Mouse (Mus musculus) heart, adult 2 months (tissue): ENCODE data around the gene Gm7534. TPM values are rescaled to one million over a fixed set of nuclear protein-coding genes. Genes with fewer than 3 reads are reported as not detected.

Experiments used
- DNase-seq, 2 experiments: peaks; one replicate each; pipeline ENCODE4 v3.0.0; 2021
- H3K27ac ChIP-seq: fragments of 200-600 bp; 2 replicates; pipeline ENCODE4 v1.8.1; 2022
- H3K27me3 ChIP-seq: fragments of 200-500 bp; 2 replicates; pipeline ENCODE4 v1.6.1; 2012; ENCODE audit warnings: mild to moderate bottlenecking, low read length, inconsistent platforms, mixed read lengths; ENCODE audit not compliant: control insufficient read depth, insufficient read depth
- H3K36me3 ChIP-seq: fragments of 200-500 bp; 2 replicates; pipeline ENCODE4 v1.6.1; 2012; ENCODE audit warnings: low read length, inconsistent platforms; ENCODE audit not compliant: control insufficient read depth, insufficient read depth
- H3K4me1 ChIP-seq: fragments of 200-500 bp; 2 replicates; pipeline ENCODE4 v1.6.1; 2011; ENCODE audit warnings: low read length; ENCODE audit not compliant: control insufficient read depth, insufficient read depth
- H3K4me3 ChIP-seq: fragments of 200-600 bp; 2 replicates; pipeline ENCODE4 v1.8.1; 2022
- H3K79me2 ChIP-seq: fragments of 200-500 bp; replicated peaks from 2 replicates; pipeline ENCODE4 v1.6.1; 2012; ENCODE audit warnings: mild to moderate bottlenecking, inconsistent platforms, low read length, moderate library complexity, mixed read lengths; ENCODE audit not compliant: control insufficient read depth, insufficient read depth
- H3K9ac ChIP-seq: fragments of 200-500 bp; 2 replicates; pipeline ENCODE4 v1.6.1; 2012; ENCODE audit warnings: low read depth, mild to moderate bottlenecking, control low read depth, inconsistent platforms, low read length, mixed read lengths
- CTCF ChIP-seq: fragments of 200-600 bp; IDR thresholded peaks from 2 replicates; pipeline ENCODE4 v1.8.1; 2022; ENCODE audit warnings: antibody characterized with exemption, mild to moderate bottlenecking, moderate library complexity
- EP300 ChIP-seq: fragments of 200-500 bp; IDR thresholded peaks from 2 replicates; pipeline ENCODE4 v1.6.1; 2011; ENCODE audit warnings: low read depth, low read length, control low read depth; ENCODE audit not compliant: insufficient read depth
- POLR2A ChIP-seq: fragments of 200-500 bp; IDR thresholded peaks from 2 replicates; pipeline ENCODE4 v1.6.1; 2011; ENCODE audit warnings: mild to moderate bottlenecking, low read depth, low read length, control low read depth; ENCODE audit not compliant: insufficient read depth
- WGBS: fragments of 180-500 bp; shearing (Covaris S2); methylation state at CpG from one replicate; pipeline ENCODE4 v1.1.7; 2018; 5-methylcytosine and 5-hydroxymethylcytosine counted together
- intact Hi-C: fragments of 180-260 bp; cut with DNase I; formaldehyde crosslinking; loops from one replicate; pipeline ENCODE4 v1.15.1; 2025
- polyA plus RNA-seq: library from polyadenylated mRNA; depleted of rRNA; stranded (reverse); fragments of >200 nt; gene quantifications from 2 replicates; pipeline ENCODE4 v1.2.3, GENCODE M21; 2012
- total RNA-seq, 2 experiments: library from RNA; stranded (reverse); gene quantifications; 2 replicates each; pipeline ENCODE4 v1.2.3; 2021

Gm7534 gene
- total and polyA plus RNA-seq, 3 experiments: not detected

DNA sequence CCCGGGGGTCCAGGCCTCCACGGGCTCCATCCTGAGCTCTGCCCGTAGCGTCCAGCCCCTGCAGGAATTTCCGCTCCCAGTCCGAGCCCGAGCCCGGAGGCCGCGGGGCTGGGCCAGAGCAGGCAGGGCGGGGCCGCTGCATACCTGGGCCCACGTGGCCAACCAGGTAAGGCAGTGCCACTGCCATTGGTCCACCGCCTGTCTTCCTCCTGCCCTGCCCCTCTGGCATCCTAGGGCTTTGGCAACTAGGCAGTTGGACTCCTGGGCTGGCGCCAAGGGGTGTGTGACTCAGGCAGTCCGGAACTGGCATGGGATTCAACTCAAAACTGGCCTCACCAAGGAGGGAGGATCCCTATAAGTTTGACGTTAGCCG is 35.5 kb upstream of the Gm7534 start, which contains the start of gene Cnksr1:
Gene Cnksr1, minus strand, starts transcription at position 121 of the 373 bp plus-strand sequence.
- Histone ChIP-seq H3K9ac (peak within 1 kb of the TSS; percentile 34), H3K4me3 (peak within 1 kb of the TSS; percentile 33; the same call in 1 of the 2 replicates)
- 2% methylated on average over 18 of the region's 18 CpGs for WGBS

GRCm38 (mm10) chr4:134237582-134238278 is 34.9 kb upstream of the Gm7534 start:
- WGBS: 32% methylated on average over 19 of the region's 19 CpGs
- no peaks in the 10 kb centered on the region for H3K27me3 ChIP-seq

More for the DNA sequence above, 35.5 kb upstream of the Gm7534 start, which contains the start of gene Cnksr1:
- intact Hi-C loops: no loop called here
- Histone ChIP-seq H3K27ac (peak within 1 kb of the TSS; percentile 65), H3K79me2 (no peaks in the 10 kb centered on the region), H3K27me3 (no peaks in the 10 kb centered on the region), H3K36me3 (no peaks in the 10 kb centered on the region), H3K4me1 (peaks cover 1% of the 10 kb centered on the region; the same call in 1 of the 2 replicates)
- TF ChIP-seq CTCF: no peak
- no peak for TF ChIP-seq POLR2A
- TF ChIP-seq EP300: no peak
- peak; percentile 77 to 80 for DNase-seq

GRCm38 (mm10) chr4:134234876-134235275 is 32.1 kb upstream of the Gm7534 start:
- H3K79me2 ChIP-seq: no peaks in the 10 kb centered on the region
- intact Hi-C loops: no loop called here
- TF ChIP-seq EP300 (no peak), POLR2A (no peak), CTCF (no peak)
- H3K27ac ChIP-seq: no peak overlapping the region; the same call in 1 of the 2 replicates
- DNase-seq: peak in 1 of 2 experiments; percentile 45
- H3K4me1 ChIP-seq: peaks cover 1% of the 10 kb centered on the region; the same call in 1 of the 2 replicates
- H3K4me3 ChIP-seq: no peak overlapping the region
- no peaks in the 10 kb centered on the region for H3K27me3 ChIP-seq
- 50% methylated on average over 5 of the region's 5 CpGs for WGBS
- H3K36me3 ChIP-seq: no peaks in the 10 kb centered on the region
- no peak overlapping the region for H3K9ac ChIP-seq

More at GRCm38 (mm10) chr4:134237582-134238278, 34.9 kb upstream of the Gm7534 start:
- Histone ChIP-seq H3K9ac (peak overlapping the region; percentile 34), H3K4me1 (peaks cover 1% of the 10 kb centered on the region; the same call in 1 of the 2 replicates), H3K36me3 (no peaks in the 10 kb centered on the region), H3K27ac (peak overlapping the region; percentile 65), H3K4me3 (peak overlapping the region; percentile 33; the same call in 1 of the 2 replicates), H3K79me2 (no peaks in the 10 kb centered on the region)
- TF ChIP-seq POLR2A (no peak), CTCF (no peak), EP300 (no peak)
- no peak for DNase-seq
- intact Hi-C loops: no loop called here

- TF ChIP-seq POLR2A (no peak), CTCF (no peak), EP300 (no peak)
- intact Hi-C loops: no loop called here
- 34% methylated on average over 8 of the region's 8 CpGs for WGBS
Measured at GRCm38 (mm10) chr4:134230431-134230830, 27.6 kb upstream of the Gm7534 start.

DNA sequence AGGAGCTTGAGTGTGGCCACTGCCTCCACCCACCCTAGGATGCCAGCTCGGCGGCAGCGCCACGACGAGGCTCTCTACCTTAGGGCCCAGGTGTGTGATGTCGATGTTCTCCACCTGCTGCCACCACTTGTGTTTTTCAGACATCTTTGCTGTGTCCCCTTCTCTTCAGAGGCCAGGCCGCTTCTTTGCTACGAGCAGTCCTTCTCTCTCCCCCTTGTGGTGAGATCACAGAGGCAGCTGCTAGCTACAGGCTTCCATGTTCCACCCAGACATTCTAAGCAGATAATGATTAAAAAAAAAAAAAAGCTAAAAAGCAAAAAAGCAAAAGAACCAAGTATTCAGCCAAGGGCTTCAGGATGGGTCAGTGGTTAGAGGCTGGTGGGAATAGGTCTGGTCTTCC is 24.4 kb upstream of the Gm7534 start, which contains the start of gene Catsper4:
Gene Catsper4, minus strand, starts transcription at position 190 of the 400 bp plus-strand sequence.
- 73% methylated on average over 8 of the region's 8 CpGs for WGBS
- H3K4me3 ChIP-seq: no peak within 1 kb of the TSS
- no peaks in the 10 kb centered on the region for H3K4me1 ChIP-seq
- H3K27me3 ChIP-seq: no peaks in the 10 kb centered on the region
- intact Hi-C loops: no loop called here
- no peak for DNase-seq
- H3K36me3 ChIP-seq: no peaks in the 10 kb centered on the region
- no peak within 1 kb of the TSS for H3K27ac ChIP-seq
- H3K79me2 ChIP-seq: no peaks in the 10 kb centered on the region
- H3K9ac ChIP-seq: no peak within 1 kb of the TSS
- TF ChIP-seq CTCF: no peak
- no peak for TF ChIP-seq POLR2A
- no peak for TF ChIP-seq EP300

More at GRCm38 (mm10) chr4:134230431-134230830, 27.6 kb upstream of the Gm7534 start:
- no peaks in the 10 kb centered on the region for H3K79me2 ChIP-seq
- no peaks in the 10 kb centered on the region for H3K36me3 ChIP-seq
- no peak overlapping the region for H3K27ac ChIP-seq
- no peak for DNase-seq
- H3K4me1 ChIP-seq: no peaks in the 10 kb centered on the region
- no peak overlapping the region for H3K4me3 ChIP-seq
- H3K27me3 ChIP-seq: no peaks in the 10 kb centered on the region
- no peak overlapping the region for H3K9ac ChIP-seq

- intact Hi-C loops: no loop called here
- Histone ChIP-seq H3K79me2 (no peaks in the 10 kb centered on the region), H3K27me3 (no peaks in the 10 kb centered on the region), H3K36me3 (no peaks in the 10 kb centered on the region), H3K4me3 (no peak overlapping the region), H3K9ac (no peak overlapping the region), H3K27ac (no peak overlapping the region), H3K4me1 (no peaks in the 10 kb centered on the region)
- 62% methylated on average over 11 of the region's 11 CpGs for WGBS
- no peak for TF ChIP-seq EP300
- no peak for TF ChIP-seq CTCF
- TF ChIP-seq POLR2A: no peak
- no peak for DNase-seq
Measured at GRCm38 (mm10) chr4:134222793-134223600, 20.2 kb upstream of the Gm7534 start.
